Mouse (Mus musculus) stomach, postnatal 0 days (tissue): ENCODE results near the gene Znrd1.

Source experiments
- CTCF ChIP-seq: IDR thresholded peaks from 2 replicates; pipeline ENCODE4 v1.5.1; 2016; ENCODE audit warnings: antibody characterized with exemption, low read depth, mild to moderate bottlenecking, moderate library complexity
- EP300 ChIP-seq: optimal IDR thresholded peaks from 2 replicates; pipeline ENCODE3; 2016; ENCODE audit warnings: antibody characterized with exemption

DNA sequence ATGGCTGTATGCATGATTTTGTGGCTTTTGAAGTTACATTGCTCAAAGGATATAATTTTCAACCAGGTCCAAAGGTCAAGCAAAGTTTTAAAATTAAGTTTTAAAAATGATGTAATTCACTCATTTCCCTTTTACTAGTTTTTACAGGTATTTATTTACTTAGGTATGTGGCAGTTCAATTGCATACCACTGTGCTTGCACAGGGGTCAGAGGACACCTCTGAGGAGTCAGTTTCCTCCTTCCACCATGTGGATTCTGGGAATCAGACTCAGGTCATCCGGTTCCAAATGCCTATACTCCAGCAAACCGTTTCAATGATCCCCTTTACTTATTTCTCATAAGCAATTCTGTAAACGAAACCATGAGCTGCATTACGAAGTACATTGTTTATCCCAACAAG, 35.6 kb downstream of the Znrd1 start:
- TF ChIP-seq CTCF (no peak), EP300 (no peak)
